Mouse (Mus musculus): ENCODE results near the gene Ttc27. TPM values are rescaled to one million over a fixed set of nuclear protein-coding genes. Genes with fewer than 3 reads are reported as not detected.

The Ttc27 gene
- polyA plus RNA-seq, 1 experiment from 2014 or later = 21.3 TPM

- Histone ChIP-seq H3K9ac (no peak overlapping the region), H3K9me3 (no peaks in the 10 kb centered on the region), H3K27me3 (replicated peaks) (no peaks in the 10 kb centered on the region), H3K4me3 (no peak overlapping the region), H3K4me1 (peaks cover 8% of the 10 kb centered on the region; the same call in 1 of the 2 replicates), H3K27ac (no peak overlapping the region), H3K4me2 (replicated peaks) (no peak overlapping the region), H3K36me3 (no peaks in the 10 kb centered on the region)
- 43% methylated on average over 10 of the region's 10 CpGs for WGBS
- no peak for ATAC-seq (ENCODE audit: low FRiP score, low read depth)
These were observed 128.7 kb downstream of the Ttc27 start for GRCm38 (mm10) chr17:74846031-74846891.

DNA sequence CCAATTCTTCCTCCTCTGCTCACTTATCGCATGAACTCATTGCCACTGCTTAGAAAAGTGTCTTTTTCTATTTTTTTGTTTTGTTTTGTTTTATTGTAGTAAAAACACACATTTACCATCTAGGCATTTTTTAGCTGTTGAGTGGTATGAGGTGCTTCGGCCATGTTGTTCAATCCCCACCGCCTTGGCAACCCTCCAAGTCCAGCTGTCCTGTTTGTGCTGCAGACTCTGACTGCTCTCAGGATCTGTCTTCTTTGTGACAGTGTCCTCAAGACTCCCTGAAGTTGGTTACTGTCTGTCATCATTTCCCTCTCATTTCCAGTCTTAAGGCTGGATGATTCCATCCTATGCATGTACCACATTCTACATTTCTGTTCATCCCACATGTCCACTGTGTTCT lies 132.7 kb downstream of the Ttc27 start:
- Histone ChIP-seq H3K27ac (no peak overlapping the region), H3K9me3 (no peaks in the 10 kb centered on the region), H3K4me1 (peaks cover 8% of the 10 kb centered on the region; the same call in 1 of the 2 replicates), H3K36me3 (no peaks in the 10 kb centered on the region), H3K27me3 (replicated peaks) (no peaks in the 10 kb centered on the region), H3K9ac (no peak overlapping the region), H3K4me3 (no peak overlapping the region), H3K4me2 (replicated peaks) (no peak overlapping the region)
- no peak for ATAC-seq (ENCODE audit: low FRiP score, low read depth)
- 90% methylated on average over 3 of the region's 3 CpGs for WGBS

GRCm38 (mm10) chr17:74859298-74859697 lies 141.8 kb downstream of the Ttc27 start:
- Histone ChIP-seq H3K9me3 (no peaks in the 10 kb centered on the region), H3K4me1 (no peaks in the 10 kb centered on the region), H3K27me3 (replicated peaks) (no peaks in the 10 kb centered on the region), H3K4me3 (no peak overlapping the region), H3K9ac (no peak overlapping the region), H3K4me2 (replicated peaks) (no peak overlapping the region), H3K36me3 (no peaks in the 10 kb centered on the region), H3K27ac (no peak overlapping the region)
- WGBS = 84% methylated on average over 2 of the region's 2 CpGs
- no peak for ATAC-seq (ENCODE audit: low FRiP score, low read depth)

DNA sequence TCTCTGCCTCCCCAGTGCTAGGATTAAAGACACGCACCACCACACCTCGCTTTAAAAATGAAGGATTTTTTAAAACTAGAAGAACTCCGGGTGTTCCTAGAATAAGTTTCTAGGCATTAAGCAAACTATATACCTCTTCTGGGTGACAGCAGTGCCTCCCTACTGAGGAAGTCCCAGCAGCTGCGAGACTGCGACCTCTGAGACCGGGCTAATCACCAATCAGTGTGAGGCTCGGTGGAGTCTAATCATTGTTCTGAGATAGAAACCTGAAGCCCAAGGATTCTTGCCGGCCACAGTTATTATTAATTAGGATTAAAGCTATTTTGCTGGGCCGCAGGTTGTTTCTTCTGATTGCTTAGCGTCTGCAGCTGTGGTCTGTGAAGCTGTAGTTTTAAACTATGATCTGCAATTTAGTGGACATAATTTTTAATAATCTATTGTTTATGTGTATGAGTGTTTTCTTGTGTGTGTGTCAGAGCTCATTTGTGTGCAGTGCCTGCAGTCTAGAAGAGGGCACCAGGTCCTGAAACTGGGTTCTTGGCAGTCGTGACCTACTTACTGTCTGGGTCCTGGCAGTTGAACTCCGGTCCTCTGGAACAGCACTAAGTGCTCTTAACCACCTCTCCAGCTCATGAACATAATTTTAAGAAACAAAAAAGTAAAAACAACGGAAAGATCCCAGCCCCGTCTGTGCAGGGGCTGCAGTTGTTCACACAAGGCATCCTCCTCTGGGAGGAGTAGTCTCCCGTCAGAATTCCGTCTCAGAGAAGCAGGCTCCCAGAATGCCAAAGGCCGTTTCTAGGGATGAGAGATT lies 142.9 kb downstream of the Ttc27 start:
- no peak for ATAC-seq (ENCODE audit: low FRiP score, low read depth)
- Histone ChIP-seq H3K9ac (no peak overlapping the region), H3K4me2 (replicated peaks) (no peak overlapping the region), H3K4me1 (no peaks in the 10 kb centered on the region), H3K27ac (no peak overlapping the region), H3K9me3 (no peaks in the 10 kb centered on the region), H3K4me3 (no peak overlapping the region), H3K36me3 (no peaks in the 10 kb centered on the region), H3K27me3 (replicated peaks) (no peaks in the 10 kb centered on the region)
- WGBS = 79% methylated on average over 17 of the region's 17 CpGs

DNA sequence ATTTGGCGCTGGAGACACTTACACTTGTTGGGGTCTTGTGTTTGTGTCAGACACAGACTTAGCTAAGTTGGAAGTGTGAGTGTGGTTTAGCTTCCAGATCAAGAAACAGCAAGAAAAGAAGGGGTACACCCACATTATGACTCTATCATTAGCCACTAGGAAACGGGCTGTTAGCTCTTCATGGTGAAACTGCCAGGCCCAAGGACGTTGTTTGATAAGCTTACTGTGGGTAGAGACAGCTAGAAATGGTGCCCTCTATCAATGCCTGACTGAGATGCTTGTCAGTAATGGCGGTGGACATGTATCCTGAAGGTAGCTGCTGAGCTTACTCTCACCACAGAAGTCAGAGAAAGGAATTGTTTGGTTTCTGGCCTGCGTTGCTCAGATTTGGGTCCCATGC lies 146.3 kb downstream of the Ttc27 start:
- Histone ChIP-seq H3K9me3 (no peaks in the 10 kb centered on the region), H3K4me2 (replicated peaks) (no peak overlapping the region), H3K36me3 (no peaks in the 10 kb centered on the region), H3K4me1 (peaks cover 29% of the 10 kb centered on the region), H3K27ac (no peak overlapping the region), H3K27me3 (replicated peaks) (no peaks in the 10 kb centered on the region), H3K9ac (no peak overlapping the region), H3K4me3 (no peak overlapping the region)
- 90% methylated on average over 5 of the region's 5 CpGs for WGBS
- ATAC-seq (ENCODE audit: low FRiP score, low read depth) = no peak

GRCm38 (mm10) chr17:74864790-74865548 lies 147.4 kb downstream of the Ttc27 start:
- H3K9me3 ChIP-seq = no peaks in the 10 kb centered on the region

GRCm38 (mm10) chr17:74865694-74866564 lies 148.4 kb downstream of the Ttc27 start:
- Histone ChIP-seq H3K9me3 (no peaks in the 10 kb centered on the region), H3K4me3 (no peak overlapping the region), H3K4me1 (peaks cover 29% of the 10 kb centered on the region), H3K27ac (no peak overlapping the region), H3K27me3 (replicated peaks) (no peaks in the 10 kb centered on the region), H3K9ac (no peak overlapping the region), H3K36me3 (no peaks in the 10 kb centered on the region), H3K4me2 (replicated peaks) (no peak overlapping the region)
- ATAC-seq (ENCODE audit: low FRiP score, low read depth) = no peak
- WGBS = 83% methylated on average over 16 of the region's 16 CpGs

More at GRCm38 (mm10) chr17:74864790-74865548, 147.4 kb downstream of the Ttc27 start:
- H3K4me2 ChIP-seq (replicated peaks) = no peak overlapping the region
- peaks cover 29% of the 10 kb centered on the region for H3K4me1 ChIP-seq
- H3K4me3 ChIP-seq = no peak overlapping the region
- 92% methylated on average over 10 of the region's 10 CpGs for WGBS
- no peaks in the 10 kb centered on the region for H3K27me3 ChIP-seq (replicated peaks)
- ATAC-seq (ENCODE audit: low FRiP score, low read depth) = no peak
- no peaks in the 10 kb centered on the region for H3K36me3 ChIP-seq
- H3K27ac ChIP-seq = no peak overlapping the region
- no peak overlapping the region for H3K9ac ChIP-seq

GRCm38 (mm10) chr17:74866565-74867507 lies 149.3 kb downstream of the Ttc27 start:
- H3K27ac ChIP-seq = no peak overlapping the region
- no peaks in the 10 kb centered on the region for H3K36me3 ChIP-seq
- peaks cover 29% of the 10 kb centered on the region for H3K4me1 ChIP-seq
- H3K4me3 ChIP-seq = no peak overlapping the region
- WGBS = 28% methylated on average over 11 of the region's 11 CpGs
- no peak overlapping the region for H3K9ac ChIP-seq
- H3K9me3 ChIP-seq = no peaks in the 10 kb centered on the region
- no peaks in the 10 kb centered on the region for H3K27me3 ChIP-seq (replicated peaks)
- no peak overlapping the region for H3K4me2 ChIP-seq (replicated peaks)
- ATAC-seq (ENCODE audit: low FRiP score, low read depth) = peak; percentile 57

- ATAC-seq (ENCODE audit: low FRiP score, low read depth) = no peak
- Histone ChIP-seq H3K27me3 (replicated peaks) (no peaks in the 10 kb centered on the region), H3K27ac (no peak overlapping the region), H3K4me3 (no peak overlapping the region), H3K4me1 (peaks cover 29% of the 10 kb centered on the region), H3K9me3 (no peaks in the 10 kb centered on the region), H3K36me3 (no peaks in the 10 kb centered on the region), H3K4me2 (replicated peaks) (no peak overlapping the region), H3K9ac (no peak overlapping the region)
- 72% methylated on average over 12 of the region's 12 CpGs for WGBS
These were observed 150.8 kb downstream of the Ttc27 start for GRCm38 (mm10) chr17:74868185-74868907.

- H3K4me1 ChIP-seq = peaks cover 29% of the 10 kb centered on the region
- H3K27ac ChIP-seq = no peak overlapping the region
- no peaks in the 10 kb centered on the region for H3K27me3 ChIP-seq (replicated peaks)
- H3K4me2 ChIP-seq (replicated peaks) = no peak overlapping the region
- no peaks in the 10 kb centered on the region for H3K9me3 ChIP-seq
- ATAC-seq (ENCODE audit: low FRiP score, low read depth) = no peak
- no peaks in the 10 kb centered on the region for H3K36me3 ChIP-seq
- no peak overlapping the region for H3K9ac ChIP-seq
- WGBS = 64% methylated on average over 8 of the region's 8 CpGs
- no peak overlapping the region for H3K4me3 ChIP-seq
These were observed 152.0 kb downstream of the Ttc27 start for GRCm38 (mm10) chr17:74869556-74869955.

Data from neural tube, embryonic 12.5 days (tissue).